Mouse (Mus musculus) MEL (cell line): ENCODE measurements at regions not wholly inside any gene's neighbourhood (a gene's known extent, or its start where the extent isn't known, plus 50 kb on each side); places are given as distances from the start of the nearest gene placed in this dataset.

Experiments used
- DNase-seq: peaks from one replicate; pipeline ENCODE4 v3.0.0; 2011; ENCODE audit warnings: low read depth, low spot score
- H3K27ac ChIP-seq: 2 replicates; pipeline ENCODE4 v1.5.1; 2012; ENCODE audit warnings: low read depth, mild to moderate bottlenecking, control low read depth, low read length, moderate library complexity; ENCODE audit not compliant: control insufficient read depth
- H3K27me3 ChIP-seq, 2 experiments: fragments of 150-350 bp in 1 of 2; sonication (generic) in 1 of 2; 2 replicates each; pipeline ENCODE4 v1.6.1; 2012; ENCODE audit warnings: low read length in 2 of 2, mild to moderate bottlenecking in 2 of 2, improper control_type of control experiment in 1 of 2, moderate library complexity in 1 of 2; ENCODE audit not compliant: insufficient read depth in 2 of 2, control insufficient read depth in 1 of 2
- H3K36me3 ChIP-seq, 2 experiments: 2 replicates each; pipeline ENCODE4 v1.6.1; 2012 to 2014; ENCODE audit warnings: low read length in 2 of 2, improper control_type of control experiment in 1 of 2, inconsistent platforms in 1 of 2, mild to moderate bottlenecking in 1 of 2; ENCODE audit not compliant: insufficient read depth in 2 of 2, control insufficient read depth in 1 of 2
- H3K4me1 ChIP-seq, 2 experiments: fragments of 150-350 bp in 1 of 2; sonication (generic) in 1 of 2; 2 replicates each; pipeline ENCODE4 v1.6.1; 2012; ENCODE audit warnings: low read length in 2 of 2, improper control_type of control experiment in 1 of 2, mild to moderate bottlenecking in 1 of 2; ENCODE audit not compliant: insufficient read depth in 2 of 2, control insufficient read depth in 1 of 2
- H3K4me3 ChIP-seq, 2 experiments: fragments of 150-350 bp in 1 of 2; sonication (generic) in 1 of 2; 2 replicates each; pipeline ENCODE4 v1.5.1; 2012; ENCODE audit warnings: low read depth in 2 of 2, low read length in 2 of 2, mild to moderate bottlenecking in 2 of 2, moderate library complexity in 2 of 2, control low read depth in 1 of 2, improper control_type of control experiment in 1 of 2; ENCODE audit not compliant: control insufficient read depth in 1 of 2, insufficient read depth in 1 of 2
- H3K79me2 ChIP-seq: 2 replicates; pipeline ENCODE4 v1.6.1; 2012; ENCODE audit warnings: mild to moderate bottlenecking, low read length, moderate library complexity; ENCODE audit not compliant: control insufficient read depth, poor library complexity, insufficient read depth
- H3K9ac ChIP-seq: 2 replicates; pipeline ENCODE4 v1.6.1; 2012; ENCODE audit warnings: low read depth, mild to moderate bottlenecking, control low read depth, low read length, moderate library complexity; ENCODE audit not compliant: control insufficient read depth, poor library complexity, severe bottlenecking
- H3K9me3 ChIP-seq: fragments of 150-350 bp; sonication (generic); replicated peaks from 2 replicates; pipeline ENCODE4 v1.6.1; 2012; ENCODE audit warnings: mild to moderate bottlenecking, low read length, improper control_type of control experiment, moderate library complexity; ENCODE audit not compliant: insufficient read depth
- BHLHE40 ChIP-seq: IDR thresholded peaks from 2 replicates; pipeline ENCODE4 v1.6.1; 2012; ENCODE audit warnings: low read depth, mild to moderate bottlenecking, inconsistent platforms, low read length, improper control_type of control experiment, borderline replicate concordance
- CHD1 ChIP-seq: IDR thresholded peaks from 2 replicates; pipeline ENCODE4 v1.6.1; 2012; ENCODE audit warnings: low read depth, mild to moderate bottlenecking, inconsistent platforms, low read length, improper control_type of control experiment
- CTCF ChIP-seq, 3 experiments: IDR thresholded peaks in 2 of 3; conservative IDR thresholded peaks in 1 of 3; 2 replicates each; pipeline ENCODE4 v1.5.1; 2011 to 2012; ENCODE audit warnings: low read length in 3 of 3, low read depth in 2 of 3, mild to moderate bottlenecking in 2 of 3, improper control_type of control experiment in 1 of 3, inconsistent platforms in 1 of 3, mixed read lengths in 1 of 3, moderate library complexity in 1 of 3; ENCODE audit not compliant: control insufficient read depth in 1 of 3, insufficient read depth in 1 of 3, poor library complexity in 1 of 3, severe bottlenecking in 1 of 3
- ELF1 ChIP-seq: IDR thresholded peaks from 2 replicates; pipeline ENCODE4 v1.6.1; 2014; ENCODE audit warnings: low read depth, mild to moderate bottlenecking, inconsistent platforms, low read length, improper control_type of control experiment, moderate library complexity
- ETS1 ChIP-seq: IDR thresholded peaks from 2 replicates; pipeline ENCODE4 v1.6.1; 2012; ENCODE audit warnings: low read depth, mild to moderate bottlenecking, inconsistent platforms, low read length, improper control_type of control experiment, moderate library complexity
- HCFC1 ChIP-seq: IDR thresholded peaks from 2 replicates; pipeline ENCODE4 v1.6.1; 2012; ENCODE audit warnings: low read depth, mild to moderate bottlenecking, inconsistent platforms, low read length, improper control_type of control experiment, moderate library complexity
- KAT2A ChIP-seq: conservative IDR thresholded peaks from 2 replicates; pipeline ENCODE4 v1.6.1; 2012; ENCODE audit warnings: low read depth, low read length, improper control_type of control experiment, inconsistent platforms
- MAX ChIP-seq: IDR thresholded peaks from 2 replicates; pipeline ENCODE4 v1.6.1; 2011; ENCODE audit warnings: low read length, improper control_type of control experiment
- MEF2A ChIP-seq: IDR thresholded peaks from 2 replicates; pipeline ENCODE4 v1.6.1; 2014; ENCODE audit warnings: low read depth, mild to moderate bottlenecking, inconsistent platforms, low read length, improper control_type of control experiment; ENCODE audit not compliant: poor library complexity, insufficient replicate concordance, severe bottlenecking; ENCODE audit errors: extremely low read depth
- MXI1 ChIP-seq: IDR thresholded peaks from 2 replicates; pipeline ENCODE4 v1.6.1; 2011; ENCODE audit warnings: mild to moderate bottlenecking, low read depth, low read length, improper control_type of control experiment
- MYB ChIP-seq: IDR thresholded peaks from 2 replicates; pipeline ENCODE4 v1.6.1; 2011; ENCODE audit warnings: mild to moderate bottlenecking, low read depth, low read length, improper control_type of control experiment
- NELFE ChIP-seq: IDR thresholded peaks from 2 replicates; pipeline ENCODE4 v1.6.1; 2011; ENCODE audit warnings: low read depth, low read length, improper control_type of control experiment
- NRF1 ChIP-seq: IDR thresholded peaks from 2 replicates; pipeline ENCODE4 v1.6.1; 2014; ENCODE audit warnings: low read depth, mild to moderate bottlenecking, inconsistent platforms, low read length, improper control_type of control experiment, moderate library complexity; ENCODE audit not compliant: poor library complexity, insufficient read depth, severe bottlenecking
- POLR2AphosphoS2 ChIP-seq: IDR thresholded peaks from 2 replicates; pipeline ENCODE4 v1.6.1; 2011; ENCODE audit warnings: low read length, improper control_type of control experiment
- POLR2AphosphoS5 ChIP-seq: IDR thresholded peaks from 2 replicates; pipeline ENCODE4 v1.6.1; 2012; ENCODE audit warnings: low read depth, borderline replicate concordance, mild to moderate bottlenecking, inconsistent platforms, low read length, moderate library complexity, mixed read lengths
- SIN3A ChIP-seq: IDR thresholded peaks from 2 replicates; pipeline ENCODE4 v1.6.1; 2012; ENCODE audit warnings: low read length, improper control_type of control experiment, inconsistent platforms
- TCF12 ChIP-seq: IDR thresholded peaks from 2 replicates; pipeline ENCODE4 v1.6.1; 2014; ENCODE audit warnings: low read depth, mild to moderate bottlenecking, inconsistent platforms, low read length, improper control_type of control experiment, moderate library complexity
- ZMIZ1 ChIP-seq: IDR thresholded peaks from 2 replicates; pipeline ENCODE4 v1.6.1; 2012; ENCODE audit warnings: low read depth, mild to moderate bottlenecking, inconsistent platforms, low read length, improper control_type of control experiment, moderate library complexity

- Histone ChIP-seq H3K36me3 (no peaks in the 10 kb centered on the region), H3K27me3 (no peaks in the 10 kb centered on the region), H3K9me3 (no peaks in the 10 kb centered on the region), H3K9ac (no peak overlapping the region)
- TF ChIP-seq MYB = no peak
- no peak for TF ChIP-seq BHLHE40
- TF ChIP-seq MXI1 = no peak
- no peak for TF ChIP-seq KAT2A
- TF ChIP-seq POLR2AphosphoS2 = no peak
- no peak for TF ChIP-seq HCFC1
- no peak for TF ChIP-seq ETS1
- TF ChIP-seq NELFE = no peak
- no peak for TF ChIP-seq ELF1
- no peak for TF ChIP-seq MEF2A
- no peak for TF ChIP-seq ZMIZ1
- TF ChIP-seq POLR2AphosphoS5 = no peak
- no peak for TF ChIP-seq MAX
- TF ChIP-seq, all 39 proteins: peak for 0
- no peaks in the 10 kb centered on the region for H3K79me2 ChIP-seq
- H3K4me1 ChIP-seq = no peaks in the 10 kb centered on the region
- H3K4me3 ChIP-seq = no peak overlapping the region
- H3K27ac ChIP-seq = no peak overlapping the region
- DNase-seq = no peak
Measured at GRCm38 (mm10) chr10:27985068-27985467, 89.6 kb upstream of the Ptprk start.

GRCm38 (mm10) chr10:27987026-27987425 is 87.6 kb upstream of the Ptprk start:
- H3K4me3 ChIP-seq = no peak overlapping the region
- no peaks in the 10 kb centered on the region for H3K4me1 ChIP-seq
- no peak for TF ChIP-seq TCF12
- no peak for TF ChIP-seq MEF2A
- no peak for TF ChIP-seq NRF1
- no peak for TF ChIP-seq CTCF (IDR thresholded peaks at IDR 0.05 in 2 of 3, conservative IDR thresholded peaks at IDR 0.05 in 1 of 3; ENCODE audit: control insufficient read depth in 1 of 3, insufficient read depth in 1 of 3, low read depth in 2 of 3, low read length in 3 of 3, poor library complexity in 1 of 3, severe bottlenecking in 1 of 3)
- no peak for TF ChIP-seq SIN3A
- TF ChIP-seq MXI1 = no peak
- TF ChIP-seq CHD1 = no peak
- no peak for TF ChIP-seq ZMIZ1
- TF ChIP-seq, all 39 proteins: peak for 0
- no peak overlapping the region for H3K27ac ChIP-seq
- no peaks in the 10 kb centered on the region for H3K27me3 ChIP-seq
- no peak for DNase-seq
- no peak overlapping the region for H3K9ac ChIP-seq
- no peaks in the 10 kb centered on the region for H3K79me2 ChIP-seq
- H3K9me3 ChIP-seq = no peaks in the 10 kb centered on the region
- H3K36me3 ChIP-seq = no peaks in the 10 kb centered on the region
